Mouse (Mus musculus): ENCODE measurements around the gene Zfp160. TPM values are rescaled to one million over a fixed set of nuclear protein-coding genes. Genes with fewer than 3 reads are reported as not detected.

Zfp160 gene
- polyA plus RNA-seq (2012; rRNA removed), result 4.4 and 4.5 TPM in 2 replicates

- WGBS, result 7% methylated on average over 36 of the region's 36 CpGs
- H3K27ac ChIP-seq (ENCODE audit: control insufficient read depth, insufficient read depth, low read length), result peak within 1 kb of the TSS; percentile 87
- H3K27me3 ChIP-seq (ENCODE audit: control insufficient read depth, insufficient read depth, low read length), result no peaks in the 10 kb centered on the region
- H3K4me1 ChIP-seq (replicated peaks; ENCODE audit: control insufficient read depth, insufficient read depth, low read length), result peaks cover 6% of the 10 kb centered on the region; the same call in 1 of the 2 replicates
- peak within 1 kb of the TSS; percentile 100 for H3K4me3 ChIP-seq (ENCODE audit: control insufficient read depth, insufficient read depth, low read length)
- H3K36me3 ChIP-seq (ENCODE audit: control insufficient read depth, insufficient read depth, low read length), result peaks cover 19% of the 10 kb centered on the region
- peak; percentile 51; the same call in 1 of the 2 replicates for TF ChIP-seq POLR2A (IDR thresholded peaks at IDR 0.05; ENCODE audit: control insufficient read depth, extremely low read depth, insufficient read depth, low read length, poor library complexity)
- TF ChIP-seq CTCF (IDR thresholded peaks at IDR 0.05; ENCODE audit: borderline replicate concordance, control insufficient read depth, extremely low read depth, insufficient read depth, low read length, poor library complexity), result peak; percentile 41; the same call in 1 of the 2 replicates
- DNase-seq, result peak; percentile 88
Measured at GRCm38 (mm10) chr17:21008382-21009331, at the start of gene Zfp160. Gene Zfp160 (plus strand): TSS chr17:21008903.

GRCm38 (mm10) chr17:20960386-20960785 is 48.3 kb upstream of the Zfp160 start:
- Histone ChIP-seq H3K4me3 (ENCODE audit: control insufficient read depth, insufficient read depth, low read length) (no peak overlapping the region), H3K27ac (ENCODE audit: control insufficient read depth, insufficient read depth, low read length) (no peak overlapping the region), H3K4me1 (replicated peaks; ENCODE audit: control insufficient read depth, insufficient read depth, low read length) (no peaks in the 10 kb centered on the region), H3K27me3 (ENCODE audit: control insufficient read depth, insufficient read depth, low read length) (no peaks in the 10 kb centered on the region), H3K36me3 (ENCODE audit: control insufficient read depth, insufficient read depth, low read length) (peaks cover 97% of the 10 kb centered on the region)
- no peak for TF ChIP-seq CTCF (IDR thresholded peaks at IDR 0.05; ENCODE audit: borderline replicate concordance, control insufficient read depth, extremely low read depth, insufficient read depth, low read length, poor library complexity)
- TF ChIP-seq POLR2A (IDR thresholded peaks at IDR 0.05; ENCODE audit: control insufficient read depth, extremely low read depth, insufficient read depth, low read length, poor library complexity), result no peak
- WGBS, result 97% methylated on average over 5 of the region's 5 CpGs
- no peak for DNase-seq

GRCm38 (mm10) chr17:20965421-20965820 is 43.3 kb upstream of the Zfp160 start:
- H3K36me3 ChIP-seq (ENCODE audit: control insufficient read depth, insufficient read depth, low read length), result peaks cover 84% of the 10 kb centered on the region
- no peak overlapping the region for H3K27ac ChIP-seq (ENCODE audit: control insufficient read depth, insufficient read depth, low read length)
- DNase-seq, result no peak
- no peaks in the 10 kb centered on the region for H3K4me1 ChIP-seq (replicated peaks; ENCODE audit: control insufficient read depth, insufficient read depth, low read length)
- no peaks in the 10 kb centered on the region for H3K27me3 ChIP-seq (ENCODE audit: control insufficient read depth, insufficient read depth, low read length)
- 97% methylated on average over 4 of the region's 4 CpGs for WGBS
- TF ChIP-seq CTCF (IDR thresholded peaks at IDR 0.05; ENCODE audit: borderline replicate concordance, control insufficient read depth, extremely low read depth, insufficient read depth, low read length, poor library complexity) (no peak), POLR2A (IDR thresholded peaks at IDR 0.05; ENCODE audit: control insufficient read depth, extremely low read depth, insufficient read depth, low read length, poor library complexity) (no peak)
- H3K4me3 ChIP-seq (ENCODE audit: control insufficient read depth, insufficient read depth, low read length), result no peak overlapping the region

- no peak for DNase-seq
- no peak overlapping the region for H3K27ac ChIP-seq (ENCODE audit: control insufficient read depth, insufficient read depth, low read length)
- no peak overlapping the region for H3K4me3 ChIP-seq (ENCODE audit: control insufficient read depth, insufficient read depth, low read length)
- H3K4me1 ChIP-seq (replicated peaks; ENCODE audit: control insufficient read depth, insufficient read depth, low read length), result no peaks in the 10 kb centered on the region
- TF ChIP-seq POLR2A (IDR thresholded peaks at IDR 0.05; ENCODE audit: control insufficient read depth, extremely low read depth, insufficient read depth, low read length, poor library complexity) (no peak), CTCF (IDR thresholded peaks at IDR 0.05; ENCODE audit: borderline replicate concordance, control insufficient read depth, extremely low read depth, insufficient read depth, low read length, poor library complexity) (no peak)
- no peaks in the 10 kb centered on the region for H3K27me3 ChIP-seq (ENCODE audit: control insufficient read depth, insufficient read depth, low read length)
- H3K36me3 ChIP-seq (ENCODE audit: control insufficient read depth, insufficient read depth, low read length), result peaks cover 71% of the 10 kb centered on the region
Measured at GRCm38 (mm10) chr17:20966681-20967080, 42.0 kb upstream of the Zfp160 start.

- TF ChIP-seq POLR2A (IDR thresholded peaks at IDR 0.05; ENCODE audit: control insufficient read depth, extremely low read depth, insufficient read depth, low read length, poor library complexity) (no peak), CTCF (IDR thresholded peaks at IDR 0.05; ENCODE audit: borderline replicate concordance, control insufficient read depth, extremely low read depth, insufficient read depth, low read length, poor library complexity) (no peak)
- Histone ChIP-seq H3K27me3 (ENCODE audit: control insufficient read depth, insufficient read depth, low read length) (no peaks in the 10 kb centered on the region), H3K4me1 (replicated peaks; ENCODE audit: control insufficient read depth, insufficient read depth, low read length) (no peaks in the 10 kb centered on the region), H3K36me3 (ENCODE audit: control insufficient read depth, insufficient read depth, low read length) (no peaks in the 10 kb centered on the region), H3K27ac (ENCODE audit: control insufficient read depth, insufficient read depth, low read length) (no peak overlapping the region), H3K4me3 (ENCODE audit: control insufficient read depth, insufficient read depth, low read length) (no peak overlapping the region)
- no peak for DNase-seq
- 82% methylated on average over 2 of the region's 2 CpGs for WGBS
Measured at GRCm38 (mm10) chr17:20993716-20994115, 15.0 kb upstream of the Zfp160 start.

GRCm38 (mm10) chr17:20996364-20996763 is 12.3 kb upstream of the Zfp160 start, which contains the start of gene Vmn1r233:
Gene Vmn1r233 (minus strand): TSS chr17:20996464.
- TF ChIP-seq POLR2A (IDR thresholded peaks at IDR 0.05; ENCODE audit: control insufficient read depth, extremely low read depth, insufficient read depth, low read length, poor library complexity), result no peak
- TF ChIP-seq CTCF (IDR thresholded peaks at IDR 0.05; ENCODE audit: borderline replicate concordance, control insufficient read depth, extremely low read depth, insufficient read depth, low read length, poor library complexity), result no peak
- DNase-seq, result no peak

More at GRCm38 (mm10) chr17:20996364-20996763, 12.3 kb upstream of the Zfp160 start, which contains the start of gene Vmn1r233:
- Histone ChIP-seq H3K27me3 (ENCODE audit: control insufficient read depth, insufficient read depth, low read length) (no peaks in the 10 kb centered on the region), H3K4me3 (ENCODE audit: control insufficient read depth, insufficient read depth, low read length) (no peak within 1 kb of the TSS), H3K36me3 (ENCODE audit: control insufficient read depth, insufficient read depth, low read length) (no peaks in the 10 kb centered on the region), H3K4me1 (replicated peaks; ENCODE audit: control insufficient read depth, insufficient read depth, low read length) (no peaks in the 10 kb centered on the region), H3K27ac (ENCODE audit: control insufficient read depth, insufficient read depth, low read length) (no peak within 1 kb of the TSS)
